Mouse (Mus musculus) hindbrain, embryonic 14.5 days (tissue): ENCODE measurements around the gene Wdfy2. TPM values are rescaled to one million over a fixed set of nuclear protein-coding genes. Genes with fewer than 3 reads are reported as not detected.
"Not testable (repeated sequence)": the region's sequence is repeated elsewhere in the genome, so short reads cannot be mapped to it uniquely, and the experiment has no call there.

Source experiments
- ATAC-seq: fragments of 200-750 bp; cut with Nextera tagmentation; 2 replicates; pipeline ENCODE4 v1.8.0; 2017; ENCODE audit warnings: moderate number of reproducible peaks, mild to moderate bottlenecking, moderate TSS enrichment, moderate library complexity; ENCODE audit not compliant: low FRiP score
- DNase-seq: peaks from one replicate; pipeline ENCODE4 v3.0.0-alpha.2; 2015; ENCODE audit warnings: low spot score
- H3K27ac ChIP-seq: fragments of 300-500 bp; sonication (generic); 2 replicates; pipeline ENCODE4 v1.5.1; 2014; ENCODE audit warnings: mild to moderate bottlenecking, moderate library complexity
- H3K27me3 ChIP-seq: fragments of 300-500 bp; sonication (generic); 2 replicates; pipeline ENCODE4 v1.6.1; 2014; ENCODE audit warnings: mild to moderate bottlenecking, low read length, mixed read lengths; ENCODE audit not compliant: control insufficient read depth, insufficient read depth
- H3K36me3 ChIP-seq: fragments of 300-500 bp; sonication (generic); replicated peaks from 2 replicates; pipeline ENCODE4 v1.6.1; 2014; ENCODE audit not compliant: control insufficient read depth, insufficient read depth
- H3K4me1 ChIP-seq: fragments of 300-500 bp; sonication (generic); replicated peaks from 2 replicates; pipeline ENCODE4 v1.6.1; 2014; ENCODE audit warnings: antibody characterized with exemption, low read length, mixed read lengths; ENCODE audit not compliant: control insufficient read depth, insufficient read depth
- H3K4me2 ChIP-seq: fragments of 300-500 bp; sonication (generic); replicated peaks from 2 replicates; pipeline ENCODE4 v1.6.1; 2014; ENCODE audit warnings: mild to moderate bottlenecking, moderate library complexity
- H3K4me3 ChIP-seq: fragments of 300-500 bp; sonication (generic); replicated peaks from 2 replicates; pipeline ENCODE4 v1.5.1; 2014; ENCODE audit warnings: mild to moderate bottlenecking, low read length
- H3K9ac ChIP-seq: fragments of 300-500 bp; sonication (generic); 2 replicates; pipeline ENCODE4 v1.6.1; 2014
- H3K9me3 ChIP-seq: fragments of 300-500 bp; sonication (generic); 2 replicates; pipeline ENCODE4 v1.6.1; 2016; ENCODE audit warnings: low read length; ENCODE audit not compliant: control insufficient read depth
- WGBS: fragments of 180-500 bp; shearing (Covaris S2); extraction: QIAGEN DNeasy Blood & Tissue Kit; methylation state at CpG from one replicate; pipeline ENCODE4 v1.1.7; 2014; 5-methylcytosine and 5-hydroxymethylcytosine counted together
- polyA plus RNA-seq: library from polyadenylated mRNA; unstranded; fragments of >200 nt; fragmentation: Nextera tagmentation; extraction: Ambion mirVana; gene quantifications from 2 replicates; pipeline ENCODE4 v1.2.1, GENCODE M21; 2014

Gene Wdfy2
- polyA plus RNA-seq, 1 experiment from 2014 or later, result 12.0 TPM

DNA sequence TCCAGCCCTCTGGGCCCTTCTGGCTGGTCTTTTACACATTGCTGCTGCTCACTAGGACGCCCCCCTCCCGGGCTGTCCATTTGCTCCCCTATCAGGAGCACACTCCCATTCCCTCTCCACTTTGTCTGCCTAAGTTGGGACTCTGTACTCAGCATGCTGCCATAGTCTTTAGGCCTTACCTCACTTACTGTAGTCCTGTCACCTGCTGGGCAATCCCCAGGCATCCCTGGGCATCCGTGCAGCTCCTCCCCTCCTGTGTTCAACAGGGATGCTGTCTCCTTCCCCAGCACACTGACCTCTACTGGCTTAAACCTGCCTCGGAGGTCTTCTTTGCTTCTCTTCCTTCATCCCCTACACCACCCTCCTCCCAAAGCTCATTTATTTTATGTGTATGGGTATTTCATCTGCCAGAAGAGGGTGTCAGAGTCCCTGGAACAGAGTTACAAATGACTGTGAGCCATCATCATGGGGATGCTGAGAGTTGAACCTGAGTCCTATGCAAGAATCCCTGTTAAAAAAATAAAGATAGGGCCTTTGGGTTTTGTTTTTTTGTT, 44.7 kb downstream of the Wdfy2 start:
- no peak overlapping the region for H3K9ac ChIP-seq
- H3K9me3 ChIP-seq, result no peaks in the 10 kb centered on the region
- 21% methylated on average over 4 of the region's 4 CpGs for WGBS
- DNase-seq (no peak), ATAC-seq (no peak)
- H3K4me1 ChIP-seq, result peaks cover 31% of the 10 kb centered on the region
- no peak overlapping the region for H3K4me3 ChIP-seq
- no peaks in the 10 kb centered on the region for H3K27me3 ChIP-seq
- 0 out of 2 replicates have a peak, but pooled peaks cover 5% of the 10 kb centered on the region for H3K36me3 ChIP-seq
- H3K27ac ChIP-seq, result no peak overlapping the region
- H3K4me2 ChIP-seq, result no peak overlapping the region

DNA sequence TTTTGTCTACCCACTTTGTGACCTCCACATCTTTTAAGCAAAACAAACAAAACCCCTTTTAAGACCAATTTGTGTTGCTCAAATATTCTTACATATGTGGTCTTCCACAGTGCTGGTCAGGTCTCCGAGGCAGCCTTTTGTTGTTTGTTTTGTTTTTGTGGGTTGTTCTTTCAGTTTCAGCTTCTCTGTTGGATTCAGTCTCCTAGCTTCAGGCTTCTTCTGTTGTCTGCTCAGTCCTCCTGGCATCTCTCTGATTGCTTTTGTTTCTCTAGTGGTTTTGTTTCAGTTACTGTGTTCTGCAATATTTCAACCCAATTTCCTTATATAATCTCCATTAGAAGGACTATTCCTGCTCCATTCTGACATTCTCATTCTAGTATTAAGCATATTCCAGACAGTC, 46.1 kb downstream of the Wdfy2 start:
- peaks cover 29% of the 10 kb centered on the region for H3K4me1 ChIP-seq
- DNase-seq (no peak), ATAC-seq (no peak)
- 0 out of 2 replicates have a peak, but pooled peaks cover 5% of the 10 kb centered on the region for H3K36me3 ChIP-seq
- H3K27me3 ChIP-seq, result no peaks in the 10 kb centered on the region
- 36% methylated on average over 1 of the region's 1 CpGs for WGBS
- no peaks in the 10 kb centered on the region for H3K9me3 ChIP-seq
- H3K4me3 ChIP-seq, result no peak overlapping the region
- no peak overlapping the region for H3K9ac ChIP-seq
- no peak overlapping the region for H3K27ac ChIP-seq
- H3K4me2 ChIP-seq, result no peak overlapping the region

DNA sequence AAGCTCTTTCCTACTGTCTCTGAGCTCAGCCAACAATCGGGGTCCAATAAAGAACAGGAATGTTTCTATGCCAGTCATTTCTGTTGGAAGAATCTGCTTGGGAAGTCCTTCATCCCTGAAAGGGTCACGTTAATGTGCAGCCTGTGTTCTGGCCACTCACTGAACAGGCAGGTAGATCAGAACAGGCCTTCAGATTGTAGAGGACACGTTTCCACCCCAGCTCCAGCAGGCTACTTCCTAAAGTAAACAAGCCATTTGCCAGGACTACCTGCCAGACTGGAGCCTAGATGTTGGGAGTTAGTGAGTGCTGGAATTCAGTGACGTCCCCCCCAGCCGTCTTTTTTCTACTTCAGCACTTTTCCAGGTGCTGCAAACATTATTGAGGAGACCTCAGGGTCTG, 46.7 kb downstream of the Wdfy2 start:
- Histone ChIP-seq H3K27ac (no peak overlapping the region), H3K9ac (no peak overlapping the region), H3K4me3 (no peak overlapping the region), H3K27me3 (no peaks in the 10 kb centered on the region), H3K36me3 (0 out of 2 replicates have a peak, but pooled peaks cover 5% of the 10 kb centered on the region), H3K9me3 (no peaks in the 10 kb centered on the region), H3K4me1 (peaks cover 24% of the 10 kb centered on the region), H3K4me2 (no peak overlapping the region)
- ATAC-seq (no peak), DNase-seq (no peak)
- 79% methylated on average over 5 of the region's 5 CpGs for WGBS

GRCm38 (mm10) chr14:62884639-62885038, 47.2 kb downstream of the Wdfy2 start:
- peaks cover 20% of the 10 kb centered on the region for H3K4me1 ChIP-seq
- ATAC-seq (0 out of 2 replicates have a peak, but pooled peaks have one; percentile 26), DNase-seq (no peak)
- H3K4me3 ChIP-seq, result no peak overlapping the region
- 100% methylated on average over 1 of the region's 1 CpGs for WGBS
- H3K9me3 ChIP-seq, result no peaks in the 10 kb centered on the region
- no peak overlapping the region for H3K4me2 ChIP-seq
- H3K27ac ChIP-seq, result no peak overlapping the region
- no peaks in the 10 kb centered on the region for H3K27me3 ChIP-seq
- H3K36me3 ChIP-seq, result 0 out of 2 replicates have a peak, but pooled peaks cover 5% of the 10 kb centered on the region
- no peak overlapping the region for H3K9ac ChIP-seq

DNA sequence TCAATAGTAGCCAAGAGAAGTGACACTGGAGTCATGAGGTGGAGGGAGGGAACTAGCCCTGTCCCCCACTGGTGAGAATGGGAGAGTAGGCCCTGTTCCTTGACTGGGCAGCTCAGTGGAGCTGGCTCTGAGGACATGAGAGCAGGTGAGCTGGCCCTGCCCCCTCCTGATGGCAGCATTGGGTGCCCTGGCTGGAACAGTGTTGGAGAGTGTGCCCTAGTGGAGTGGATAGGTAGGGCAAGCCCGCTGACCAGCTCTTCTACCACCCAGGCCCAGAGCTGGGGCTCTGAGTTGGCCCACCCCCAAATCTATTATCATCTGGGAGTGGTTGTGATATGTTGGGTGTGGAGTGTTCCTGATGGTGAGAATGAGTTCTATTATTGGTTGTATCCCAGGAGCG, 47.7 kb downstream of the Wdfy2 start:
- DNase-seq (no peak), ATAC-seq (no peak)
- Histone ChIP-seq H3K9me3 (no peaks in the 10 kb centered on the region), H3K4me2 (no peak overlapping the region), H3K27ac (no peak overlapping the region), H3K4me3 (no peak overlapping the region), H3K9ac (no peak overlapping the region), H3K36me3 (0 out of 2 replicates have a peak, but pooled peaks cover 5% of the 10 kb centered on the region), H3K27me3 (no peaks in the 10 kb centered on the region), H3K4me1 (peaks cover 15% of the 10 kb centered on the region)
- WGBS, result 100% methylated on average over 2 of the region's 2 CpGs

DNA sequence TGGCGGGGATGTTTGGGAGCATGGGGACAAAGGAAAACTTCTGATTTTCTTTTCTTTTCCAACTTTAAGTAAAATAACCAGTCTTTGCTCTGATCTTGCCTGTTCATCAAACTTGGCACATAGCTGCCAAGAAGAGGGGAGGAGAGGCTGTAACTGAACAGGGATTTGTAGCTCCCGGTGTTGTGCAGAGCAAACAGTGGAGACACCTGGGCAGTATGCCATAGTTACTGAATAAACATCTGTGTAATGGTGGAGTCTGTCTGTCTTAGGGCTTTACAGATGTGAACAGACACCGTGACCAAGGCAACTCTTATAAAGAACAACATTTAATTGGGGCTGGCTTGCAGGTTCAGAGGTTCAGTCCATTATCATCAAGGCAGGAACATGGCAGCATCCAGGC, 53.9 kb downstream of the Wdfy2 start:
- Histone ChIP-seq H3K4me3 (no peak overlapping the region), H3K9me3 (no peaks in the 10 kb centered on the region), H3K36me3 (no peaks in the 10 kb centered on the region), H3K9ac (no peak overlapping the region), H3K27me3 (no peaks in the 10 kb centered on the region), H3K27ac (no peak overlapping the region), H3K4me2 (no peak overlapping the region), H3K4me1 (no peaks in the 10 kb centered on the region)
- ATAC-seq (no peak), DNase-seq (no peak)
- WGBS, result 91% methylated on average over 3 of the region's 3 CpGs

DNA sequence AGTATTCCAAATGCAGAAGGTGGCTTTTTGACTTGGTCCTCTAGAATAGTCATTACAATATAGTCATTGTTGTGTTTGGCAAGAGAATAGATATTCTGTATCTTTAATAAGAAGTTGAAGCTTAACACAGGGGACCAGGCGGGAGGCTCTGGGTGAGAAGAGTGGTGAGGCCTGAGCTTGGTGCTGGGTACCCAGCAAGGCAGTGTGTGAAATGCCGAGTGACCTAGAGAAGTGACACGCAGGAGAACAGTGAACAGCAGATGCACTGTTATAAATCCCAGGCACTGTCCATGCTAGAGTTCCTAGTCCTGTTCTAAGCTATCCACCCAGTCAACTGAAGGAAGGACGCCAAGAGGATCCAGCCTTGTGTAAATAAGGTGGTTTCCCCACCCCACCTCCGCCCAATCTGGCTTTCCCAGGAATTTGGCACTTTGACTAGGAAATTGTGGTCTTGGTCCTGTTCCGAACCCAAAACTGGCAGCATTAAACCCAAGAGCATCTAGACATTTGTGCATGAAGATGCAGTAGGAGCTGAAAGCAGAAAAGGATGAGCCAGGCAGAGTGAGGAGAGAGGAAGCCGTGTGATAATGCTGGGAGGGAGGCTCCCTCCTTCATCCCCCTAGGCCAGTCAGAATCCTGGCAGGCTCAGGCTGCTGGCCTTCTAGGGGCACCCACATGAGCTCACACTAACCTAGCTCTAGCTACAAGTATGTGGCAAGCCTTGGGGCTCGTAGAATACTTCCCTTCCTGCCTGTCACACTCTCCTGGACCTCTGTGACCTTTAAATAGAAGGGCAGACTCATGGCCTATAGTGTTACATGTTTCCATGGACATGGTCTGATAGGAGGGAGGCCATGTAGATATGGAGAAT, 55.5 kb downstream of the Wdfy2 start:
- Histone ChIP-seq H3K4me1 (no peaks in the 10 kb centered on the region), H3K27ac (no peak overlapping the region), H3K36me3 (no peaks in the 10 kb centered on the region), H3K9ac (no peak overlapping the region), H3K9me3 (no peaks in the 10 kb centered on the region), H3K27me3 (no peaks in the 10 kb centered on the region), H3K4me2 (no peak overlapping the region), H3K4me3 (no peak overlapping the region)
- WGBS, result 82% methylated on average over 8 of the region's 8 CpGs
- DNase-seq, result no peak
- no peak for ATAC-seq

- WGBS, result 64% methylated on average over 5 of the region's 5 CpGs
- not testable (repeated sequence) for H3K27ac ChIP-seq, DNase-seq, H3K4me2 ChIP-seq, H3K36me3 ChIP-seq, H3K4me1 ChIP-seq, H3K27me3 ChIP-seq, H3K9me3 ChIP-seq, H3K9ac ChIP-seq, ATAC-seq, H3K4me3 ChIP-seq
These were observed 56.2 kb downstream of the Wdfy2 start for GRCm38 (mm10) chr14:62893642-62894180.

DNA sequence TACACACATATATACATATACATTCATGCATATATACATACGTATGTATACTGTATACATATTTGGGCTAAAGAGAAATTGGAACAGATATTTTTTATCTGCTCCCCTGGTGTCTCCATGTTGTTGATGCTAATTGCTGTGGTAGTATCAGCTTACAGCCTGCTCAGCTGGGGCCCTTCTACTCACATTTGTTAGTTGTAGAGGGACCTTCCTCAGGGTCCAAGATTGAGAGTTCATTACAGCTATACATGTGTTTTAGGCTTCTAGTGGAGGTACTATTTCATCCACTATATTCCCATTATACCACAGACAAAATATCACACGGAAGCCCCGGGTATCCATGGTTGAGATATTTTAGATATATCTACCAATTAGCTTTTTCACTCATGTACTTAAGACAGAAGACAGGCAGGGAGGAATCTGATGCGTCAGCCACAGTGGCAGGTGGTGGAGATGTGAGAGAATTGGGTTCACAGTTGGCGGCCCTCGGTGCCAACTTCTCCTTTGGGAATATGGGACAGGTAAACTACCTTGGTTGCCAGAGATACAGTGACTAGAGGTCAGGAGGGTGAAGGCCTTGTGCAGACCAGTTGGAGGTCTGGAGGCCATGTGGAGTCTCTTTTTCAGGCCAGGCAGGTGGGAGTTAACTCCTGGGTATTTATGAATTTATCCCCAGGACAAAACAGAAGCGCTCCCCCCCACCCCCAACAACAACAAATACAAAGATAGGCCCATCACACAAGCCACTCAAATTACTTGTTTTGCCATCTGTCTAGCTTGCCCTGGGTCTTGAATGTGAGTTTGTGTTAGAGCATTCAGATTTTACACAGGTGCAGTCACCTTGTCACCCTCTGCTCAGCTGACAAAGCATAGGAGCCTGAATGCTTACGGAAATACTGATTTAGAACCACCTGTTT, 57.7 kb downstream of the Wdfy2 start:
- Histone ChIP-seq H3K4me2 (no peak overlapping the region), H3K9ac (no peak overlapping the region), H3K27me3 (no peaks in the 10 kb centered on the region), H3K4me1 (no peaks in the 10 kb centered on the region), H3K4me3 (no peak overlapping the region), H3K36me3 (no peaks in the 10 kb centered on the region), H3K27ac (no peak overlapping the region), H3K9me3 (no peaks in the 10 kb centered on the region)
- no peak for DNase-seq
- WGBS, result 91% methylated on average over 8 of the region's 8 CpGs
- ATAC-seq, result no peak
